Mouse (Mus musculus) brain, adult 2 months (tissue): Measurements from ENCODE around the gene Dnajc2.
"Not testable (repeated sequence)": the region's sequence is repeated elsewhere in the genome, so short reads cannot be mapped to it uniquely, and the experiment has no call there.

Source experiments
- DNase-seq: peaks from one replicate; pipeline ENCODE4 v3.0.0; 2011; ENCODE audit warnings: low read depth, low spot score

Dnajc2 gene

DNA sequence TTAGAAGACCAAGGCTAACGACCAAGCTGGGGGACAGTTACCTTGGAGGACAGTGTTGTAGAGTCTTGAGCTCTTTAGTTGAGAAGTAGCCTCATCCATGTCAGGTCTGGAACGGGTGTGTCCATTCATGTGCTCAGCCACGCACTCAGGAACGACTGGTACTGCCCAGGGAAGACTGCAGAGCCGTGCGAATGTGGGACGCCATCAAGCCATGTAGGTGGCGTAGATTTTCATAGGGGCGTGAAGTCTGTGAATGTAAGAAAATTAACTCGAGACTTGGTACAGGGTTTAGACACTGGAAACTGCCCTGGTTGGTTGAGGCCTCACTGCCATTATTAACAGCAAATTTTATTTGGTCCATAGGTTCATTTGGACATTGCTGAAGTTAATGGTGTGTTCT is 41.4 kb downstream of the Dnajc2 start:
- no peak for DNase-seq

- DNase-seq, result no peak
Measured at GRCm38 (mm10) chr5:21739881-21740280, 45.2 kb downstream of the Dnajc2 start.

GRCm38 (mm10) chr5:21739120-21739519 is 45.9 kb downstream of the Dnajc2 start:
- DNase-seq, result no peak

DNA sequence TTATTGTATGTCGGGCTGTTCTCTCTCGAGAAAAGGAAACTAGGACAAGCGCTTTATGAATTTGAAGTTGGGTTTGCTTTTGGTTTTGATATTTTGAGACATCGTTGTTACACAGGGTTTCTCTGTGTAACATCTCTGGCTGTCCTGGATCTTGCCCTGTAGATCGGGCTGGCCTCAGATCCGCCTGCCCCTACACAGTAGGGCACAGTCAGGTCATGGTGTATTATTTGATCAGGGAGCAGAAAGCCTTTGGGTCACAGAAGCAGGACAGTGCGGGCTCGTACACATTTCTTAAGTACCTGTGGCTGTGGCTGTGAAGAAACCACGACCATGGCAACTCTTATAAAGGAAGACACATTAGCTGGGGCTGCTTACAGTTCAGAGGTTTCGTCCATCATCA is 47.4 kb downstream of the Dnajc2 start:
- DNase-seq, result no peak

DNA sequence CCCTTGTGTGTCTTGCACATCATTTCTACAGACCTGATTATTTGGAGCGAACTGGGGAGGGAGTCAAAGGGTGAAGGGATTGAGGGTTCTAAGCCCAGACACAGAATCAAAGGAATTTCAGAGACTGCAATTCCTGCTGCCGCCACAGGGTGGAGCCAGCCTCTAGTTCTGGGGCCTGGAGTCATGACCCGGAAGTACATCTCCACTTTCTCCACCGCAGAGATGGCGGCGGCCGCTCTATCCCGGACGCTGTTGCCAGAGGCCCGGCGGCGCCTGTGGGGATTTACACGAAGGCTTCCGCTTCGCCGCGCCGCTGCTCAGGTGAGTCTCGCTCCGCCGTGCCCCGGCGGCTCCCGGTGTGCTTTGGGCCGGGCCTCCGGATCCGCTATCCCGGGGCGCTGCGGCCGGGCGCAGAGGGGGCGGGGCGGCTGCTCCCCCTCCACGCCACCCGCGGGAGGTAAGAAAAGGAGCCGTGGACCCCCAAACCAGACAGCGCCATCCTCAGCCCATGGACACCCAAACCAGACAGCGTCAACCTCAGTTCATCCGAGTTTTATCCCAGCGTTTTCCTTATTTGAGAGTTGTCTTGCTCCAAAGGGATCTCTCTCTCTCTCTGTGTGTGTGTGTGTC is 48.0 kb downstream of the Dnajc2 start, which contains the start of gene Pmpcb:
Pmpcb (plus strand) TSS at position 186 of the 630 bp plus-strand sequence.
- DNase-seq, result peak; percentile 91

- DNase-seq, result no peak
Measured at GRCm38 (mm10) chr5:21736046-21736445, 49.0 kb downstream of the Dnajc2 start.

DNA sequence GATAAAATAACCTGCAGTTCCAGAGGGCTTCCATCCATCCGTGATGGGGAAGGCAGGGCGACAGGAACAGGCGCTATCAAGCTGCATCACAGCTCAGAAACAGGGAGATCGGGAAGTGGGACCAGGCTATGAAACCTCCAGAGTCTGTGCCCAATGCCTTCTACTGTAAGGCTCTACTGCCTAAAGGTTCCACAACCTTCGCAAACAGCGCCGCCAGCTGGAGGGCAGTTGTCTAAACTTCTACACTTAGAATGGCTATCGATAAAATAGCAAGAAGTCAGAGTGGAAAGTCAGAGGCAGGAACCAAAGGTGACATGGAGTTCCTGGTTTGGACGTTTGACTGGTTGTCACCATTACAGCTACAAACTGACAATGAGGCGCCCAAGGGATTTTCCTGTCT is 49.5 kb downstream of the Dnajc2 start:
- peak; percentile 87 for DNase-seq

- peak; percentile 27 for DNase-seq
Measured at GRCm38 (mm10) chr5:21735100-21735499, 50.0 kb downstream of the Dnajc2 start.

DNA sequence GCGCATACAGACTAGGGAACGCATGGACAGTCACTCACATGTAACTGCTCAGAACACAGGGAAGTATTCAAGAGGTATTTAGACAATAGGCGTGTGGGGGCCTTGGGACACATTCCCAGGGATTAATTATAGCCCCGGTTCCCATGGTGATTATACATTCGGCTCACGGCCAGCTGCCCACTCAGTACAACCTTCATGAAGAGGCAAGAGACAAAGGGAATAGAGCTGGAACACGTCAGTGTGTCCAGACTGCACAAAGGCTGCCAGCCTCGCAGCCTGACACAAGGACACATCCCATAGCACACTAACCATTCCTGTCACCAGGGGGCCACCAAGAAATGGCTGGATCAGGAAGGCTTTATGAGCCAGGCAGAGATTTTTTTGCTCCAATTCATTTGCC is 52.1 kb downstream of the Dnajc2 start:
- peak; percentile 87 for DNase-seq

DNA sequence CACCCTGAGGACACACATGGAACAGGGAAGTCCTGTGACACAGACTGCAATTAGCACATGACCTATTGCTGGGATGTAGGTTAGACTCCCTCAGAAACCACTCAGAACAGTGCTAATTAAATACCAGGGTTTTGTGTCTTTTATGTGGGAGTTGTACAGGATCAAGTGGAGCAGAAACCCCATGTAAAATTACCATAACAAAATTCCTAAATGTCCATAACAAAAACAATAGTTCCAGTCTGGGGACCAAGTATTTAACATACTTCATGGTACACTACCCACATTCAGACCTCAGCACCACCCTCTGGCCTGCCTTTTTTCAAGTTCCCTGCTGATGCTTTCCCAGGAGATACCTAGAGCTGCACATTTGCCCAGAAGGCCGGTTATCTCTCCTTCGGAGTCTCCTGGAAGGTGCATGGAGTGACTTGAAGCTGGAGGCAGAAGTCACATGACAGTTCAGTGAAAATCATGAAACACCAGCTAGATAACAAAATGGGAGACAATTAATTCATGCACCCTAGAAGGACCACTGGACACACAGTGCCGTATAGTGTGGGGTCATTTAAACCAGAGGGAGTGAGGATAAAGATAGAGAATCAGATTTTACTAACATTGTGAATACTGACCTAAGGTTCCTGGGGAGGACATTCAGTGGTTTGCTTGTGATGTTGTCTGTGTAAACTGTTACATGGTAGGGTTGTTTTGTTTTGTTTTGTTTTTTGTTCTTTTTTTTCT is 52.7 kb downstream of the Dnajc2 start:
- DNase-seq, result no peak

DNA sequence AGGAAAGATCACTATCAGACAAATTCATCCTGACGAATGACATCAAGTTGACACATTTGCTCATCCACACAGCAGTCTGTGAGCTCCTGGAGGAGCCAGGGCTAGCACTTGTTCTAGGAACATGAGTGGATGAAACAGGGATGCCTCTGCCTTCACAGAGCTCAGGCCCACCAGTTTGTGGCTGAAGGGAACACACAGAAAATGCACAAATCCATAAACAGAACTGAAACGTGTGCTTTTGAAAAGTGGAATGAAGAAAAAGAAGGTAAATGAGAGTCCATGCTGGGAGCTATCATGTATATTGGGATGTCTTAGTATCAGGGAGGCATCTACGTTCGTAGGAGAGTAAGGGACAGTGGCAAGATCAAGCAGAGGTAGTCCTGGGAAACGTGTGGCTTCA is 55.9 kb downstream of the Dnajc2 start:
- no peak for DNase-seq

DNA sequence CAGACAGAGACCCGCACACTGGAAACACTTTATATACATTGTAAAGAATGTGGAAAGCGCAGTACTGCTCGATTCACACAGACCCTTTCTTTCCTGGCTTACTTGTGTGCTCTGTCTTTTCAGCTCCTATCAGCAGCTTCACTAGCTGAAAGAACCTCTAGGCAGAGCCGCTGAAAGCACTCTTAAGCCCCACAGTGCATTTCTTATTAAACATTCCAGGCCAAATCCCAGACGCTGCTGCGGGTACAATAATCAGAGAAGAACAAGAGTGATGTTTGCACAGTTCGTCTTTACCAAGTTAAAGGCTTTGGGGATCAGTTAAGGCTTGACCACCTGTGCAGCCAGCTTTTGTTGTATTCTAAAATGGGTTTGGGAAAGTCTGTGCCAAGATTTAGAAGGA is 60.2 kb downstream of the Dnajc2 start:
- DNase-seq, result no peak

- DNase-seq, result no peak
Measured at GRCm38 (mm10) chr5:21724427-21724826, 60.6 kb downstream of the Dnajc2 start.

- DNase-seq, result no peak
Measured at GRCm38 (mm10) chr5:21719209-21719608, 65.8 kb downstream of the Dnajc2 start.

GRCm38 (mm10) chr5:21718546-21718945 is 66.5 kb downstream of the Dnajc2 start:
- DNase-seq, result no peak

DNA sequence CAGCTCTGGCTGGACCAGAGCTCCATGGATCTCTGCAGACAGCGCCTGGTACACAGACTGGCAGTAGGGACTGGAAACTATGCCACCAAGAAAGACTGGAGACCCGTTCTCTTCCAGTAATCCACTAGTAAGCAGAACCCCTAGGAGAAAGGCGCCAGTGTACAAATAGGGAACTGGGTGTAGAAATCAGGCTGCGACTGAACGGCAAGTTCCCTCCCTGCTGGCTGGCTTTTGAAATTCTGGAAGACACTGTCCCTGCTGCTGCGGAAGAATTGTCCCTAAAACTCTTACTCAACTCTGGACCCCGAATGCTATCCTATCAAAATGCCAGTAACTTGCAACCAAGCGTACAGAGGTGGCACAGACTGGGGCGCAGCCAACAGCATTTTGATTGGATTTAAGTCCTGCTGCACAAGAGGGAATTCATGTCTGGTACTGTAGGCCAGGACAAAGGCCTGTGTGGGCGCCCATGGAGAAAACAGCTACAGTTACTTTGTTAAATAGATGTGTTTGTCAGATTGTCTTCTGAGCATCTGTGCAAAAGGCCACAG is 67.8 kb downstream of the Dnajc2 start:
- no peak for DNase-seq

GRCm38 (mm10) chr5:21714447-21714846 is 70.6 kb downstream of the Dnajc2 start:
- no peak for DNase-seq

DNA sequence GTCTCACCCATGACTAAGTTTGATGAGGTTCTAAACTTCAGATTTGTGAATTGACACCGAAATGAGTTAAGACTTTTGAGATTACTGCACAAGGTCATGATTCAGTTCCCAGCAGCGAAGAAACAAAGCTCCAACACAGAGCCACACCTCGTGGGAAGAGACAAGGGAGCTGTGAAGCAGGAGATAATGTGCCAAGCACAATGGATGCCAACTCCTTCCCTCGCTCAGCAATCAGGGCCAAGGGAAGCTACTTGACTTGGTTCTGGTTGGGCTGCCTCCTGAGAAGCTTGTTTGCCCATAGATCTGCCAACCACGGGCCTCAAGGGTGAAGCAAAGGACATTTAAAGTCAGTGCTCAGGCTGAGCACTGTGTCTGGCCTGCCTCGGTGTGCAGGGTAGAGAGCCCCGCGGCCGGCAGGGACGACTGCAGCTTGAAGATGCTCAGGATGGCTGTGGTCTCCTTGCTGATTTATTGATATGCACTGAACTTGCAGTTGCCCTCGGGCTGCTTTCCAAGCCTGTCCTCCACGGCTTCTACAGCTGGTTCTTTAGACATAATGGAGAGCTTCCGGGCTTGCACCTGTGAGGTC is 72.8 kb downstream of the Dnajc2 start:
- peak; percentile 55 for DNase-seq

- not testable (repeated sequence) for DNase-seq
Measured at GRCm38 (mm10) chr5:21708011-21708410, 77.0 kb downstream of the Dnajc2 start.
